14 mouse cellular contexts compared by ENCODE assay signal in the genomic region with DNA sequence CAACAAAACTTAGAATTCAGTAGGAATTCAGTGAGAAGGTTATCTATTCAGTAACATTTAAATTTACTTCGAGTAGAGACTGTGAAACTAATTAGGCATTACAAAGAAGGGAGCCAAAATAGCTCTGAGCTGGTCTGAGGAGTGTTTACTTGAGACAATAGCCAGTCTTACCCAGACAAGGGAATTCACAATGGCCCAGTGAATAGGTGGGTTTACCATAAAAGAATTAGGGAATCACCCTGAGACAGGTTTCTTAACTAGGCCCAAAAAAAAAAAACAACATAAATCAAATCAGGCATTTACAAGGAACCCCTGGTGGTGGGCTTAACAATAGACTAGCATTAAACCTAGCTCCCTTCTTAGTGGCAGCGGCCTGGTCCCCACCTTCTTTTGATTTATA. TPM values are rescaled to one million over a fixed set of nuclear protein-coding genes. Genes with fewer than 3 reads are reported as not detected.
"Had no signal": no experiment of that assay in that cellular context is flagged by ENCODE, and none has a peak within 500 bp of the region (broad histone marks: within the 10 kb centered on the region; RNA-seq: fewer than 3 reads in every experiment).

No protein-coding gene starts in this region.

RNA-seq across cellular contexts. Expression of a gene that starts 17.5 kb away (rescaled TPM):
- total RNA-seq: common myeloid progenitor, adult 5-6 weeks; forebrain, postnatal 0 days; gastrocnemius, adult 18-20 months; gastrocnemius, adult 2 months; gastrocnemius, adult 8-10 months; gastrocnemius, postnatal 10 days; gastrocnemius, postnatal 14 days; gastrocnemius, postnatal 25 days; gastrocnemius, postnatal 36 days; gastrocnemius, postnatal 4 days; granulocyte monocyte progenitor cell, adult 5-6 weeks; heart, adult 18-20 months; heart, adult 2 months; heart, adult 8-10 months had no signal
